Mouse (Mus musculus) heart, adult 2 months (tissue): ENCODE measurements around the gene Cbx7. TPM values are rescaled to one million over a fixed set of nuclear protein-coding genes. Genes with fewer than 3 reads are reported as not detected.
"Not testable (repeated sequence)": the region's sequence is repeated elsewhere in the genome, so short reads cannot be mapped to it uniquely, and the experiment has no call there.

Experiments
- DNase-seq, 2 experiments: peaks; one replicate each; pipeline ENCODE4 v3.0.0; 2021
- H3K27ac ChIP-seq: fragments of 200-600 bp; 2 replicates; pipeline ENCODE4 v1.8.1; 2022
- H3K27me3 ChIP-seq: fragments of 200-500 bp; 2 replicates; pipeline ENCODE4 v1.6.1; 2012; ENCODE audit warnings: mild to moderate bottlenecking, low read length, inconsistent platforms, mixed read lengths; ENCODE audit not compliant: control insufficient read depth, insufficient read depth
- H3K36me3 ChIP-seq: fragments of 200-500 bp; 2 replicates; pipeline ENCODE4 v1.6.1; 2012; ENCODE audit warnings: low read length, inconsistent platforms; ENCODE audit not compliant: control insufficient read depth, insufficient read depth
- H3K4me1 ChIP-seq: fragments of 200-500 bp; 2 replicates; pipeline ENCODE4 v1.6.1; 2011; ENCODE audit warnings: low read length; ENCODE audit not compliant: control insufficient read depth, insufficient read depth
- H3K4me3 ChIP-seq: fragments of 200-600 bp; 2 replicates; pipeline ENCODE4 v1.8.1; 2022
- H3K79me2 ChIP-seq: fragments of 200-500 bp; replicated peaks from 2 replicates; pipeline ENCODE4 v1.6.1; 2012; ENCODE audit warnings: mild to moderate bottlenecking, inconsistent platforms, low read length, moderate library complexity, mixed read lengths; ENCODE audit not compliant: control insufficient read depth, insufficient read depth
- H3K9ac ChIP-seq: fragments of 200-500 bp; 2 replicates; pipeline ENCODE4 v1.6.1; 2012; ENCODE audit warnings: low read depth, mild to moderate bottlenecking, control low read depth, inconsistent platforms, low read length, mixed read lengths
- CTCF ChIP-seq: fragments of 200-600 bp; IDR thresholded peaks from 2 replicates; pipeline ENCODE4 v1.8.1; 2022; ENCODE audit warnings: antibody characterized with exemption, mild to moderate bottlenecking, moderate library complexity
- EP300 ChIP-seq: fragments of 200-500 bp; IDR thresholded peaks from 2 replicates; pipeline ENCODE4 v1.6.1; 2011; ENCODE audit warnings: low read depth, low read length, control low read depth; ENCODE audit not compliant: insufficient read depth
- POLR2A ChIP-seq: fragments of 200-500 bp; IDR thresholded peaks from 2 replicates; pipeline ENCODE4 v1.6.1; 2011; ENCODE audit warnings: mild to moderate bottlenecking, low read depth, low read length, control low read depth; ENCODE audit not compliant: insufficient read depth
- WGBS: fragments of 180-500 bp; shearing (Covaris S2); methylation state at CpG from one replicate; pipeline ENCODE4 v1.1.7; 2018; 5-methylcytosine and 5-hydroxymethylcytosine counted together
- intact Hi-C: fragments of 180-260 bp; cut with DNase I; formaldehyde crosslinking; loops from one replicate; pipeline ENCODE4 v1.15.1; 2025
- polyA plus RNA-seq: library from polyadenylated mRNA; depleted of rRNA; stranded (reverse); fragments of >200 nt; gene quantifications from 2 replicates; pipeline ENCODE4 v1.2.3, GENCODE M21; 2012
- total RNA-seq, 2 experiments: library from RNA; stranded (reverse); gene quantifications; 2 replicates each; pipeline ENCODE4 v1.2.3; 2021

Gene Cbx7
- total and polyA plus RNA-seq, 3 experiments: 18.9 to 21.7 (median 21.4) TPM

- peak; percentile 86 to 92 for DNase-seq
- no peak overlapping the region for H3K9ac ChIP-seq
- no peak overlapping the region for H3K27ac ChIP-seq
- TF ChIP-seq CTCF (no peak; the same call in none of the 2 replicates), EP300 (peak; percentile 100), POLR2A (no peak)
- H3K36me3 ChIP-seq: no peaks in the 10 kb centered on the region
- H3K4me1 ChIP-seq: peaks cover 8% of the 10 kb centered on the region
- no peak overlapping the region for H3K4me3 ChIP-seq
- H3K79me2 ChIP-seq: no peaks in the 10 kb centered on the region
- WGBS: 7% methylated on average over 4 of the region's 4 CpGs
- H3K27me3 ChIP-seq: no peaks in the 10 kb centered on the region
- intact Hi-C loops: loop anchor here (1.0 to 10.0 kb wide), 3 partner anchors 134 to 309 kb away; partner anchors contain the start of gene Atf4
Observed at GRCm38 (mm10) chr15:79946022-79946421, 24.9 kb downstream of the Cbx7 start.

DNA sequence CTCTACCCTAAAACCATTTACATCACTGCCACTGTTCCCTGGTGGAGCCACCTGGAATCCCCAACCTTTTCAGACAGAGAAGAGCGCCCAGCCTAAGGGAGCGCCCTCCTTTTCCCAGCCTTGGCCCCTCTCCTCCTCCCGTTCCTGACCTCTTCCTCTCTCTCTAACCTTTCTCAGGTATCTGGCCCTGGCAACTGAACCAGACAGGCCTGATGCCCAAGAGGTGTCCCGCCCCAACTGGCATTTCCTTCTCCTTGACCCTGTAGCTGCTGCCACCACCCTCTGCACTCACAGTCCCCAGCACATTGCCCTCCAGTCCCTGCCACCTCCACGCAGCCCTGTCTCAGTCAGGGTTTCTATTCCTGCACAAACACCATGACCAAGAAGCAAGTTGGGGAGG, 26.0 kb downstream of the Cbx7 start:
- Histone ChIP-seq H3K27me3 (no peaks in the 10 kb centered on the region), H3K27ac (no peak overlapping the region), H3K36me3 (no peaks in the 10 kb centered on the region), H3K79me2 (no peaks in the 10 kb centered on the region), H3K4me1 (peaks cover 6% of the 10 kb centered on the region), H3K4me3 (no peak overlapping the region), H3K9ac (no peak overlapping the region)
- 78% methylated on average over 5 of the region's 5 CpGs for WGBS
- TF ChIP-seq EP300: no peak
- TF ChIP-seq CTCF: no peak
- no peak for TF ChIP-seq POLR2A
- intact Hi-C loops: loop anchor here (10.0 kb wide), 2 partner anchors 280 to 310 kb away; partner anchors contain the start of gene Atf4
- DNase-seq: no peak

DNA sequence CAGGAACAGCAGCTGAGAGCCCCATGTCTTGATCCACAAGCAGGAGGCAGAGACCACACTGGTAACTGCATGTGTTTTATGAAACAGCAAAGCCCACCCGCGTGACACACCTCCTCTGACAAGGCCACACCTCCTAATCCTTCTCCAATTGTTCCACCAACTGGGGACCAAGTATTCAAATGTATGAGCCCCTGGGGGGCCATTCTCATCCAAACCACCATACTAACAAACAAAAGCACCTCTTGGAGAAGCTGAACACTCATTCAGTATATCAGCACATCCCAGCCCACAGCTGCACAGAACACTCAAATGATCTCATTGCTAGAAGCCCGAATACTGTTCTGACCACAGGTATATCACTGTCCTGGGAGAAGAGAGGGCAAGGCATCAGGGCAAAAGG, 27.3 kb downstream of the Cbx7 start:
- H3K4me1 ChIP-seq: peaks cover 1% of the 10 kb centered on the region; the same call in 1 of the 2 replicates
- H3K4me3 ChIP-seq: no peak overlapping the region
- DNase-seq: no peak
- intact Hi-C loops: loop anchor here (10.0 kb wide), 2 partner anchors 281 to 311 kb away; partner anchors contain the start of gene Atf4
- no peak overlapping the region for H3K9ac ChIP-seq
- H3K27ac ChIP-seq: no peak overlapping the region
- WGBS: 86% methylated on average over 3 of the region's 3 CpGs
- H3K79me2 ChIP-seq: no peaks in the 10 kb centered on the region
- no peaks in the 10 kb centered on the region for H3K27me3 ChIP-seq
- no peak for TF ChIP-seq EP300
- H3K36me3 ChIP-seq: no peaks in the 10 kb centered on the region

- H3K9ac ChIP-seq: no peak overlapping the region
Observed at GRCm38 (mm10) chr15:79942541-79942940, 28.4 kb downstream of the Cbx7 start.

DNA sequence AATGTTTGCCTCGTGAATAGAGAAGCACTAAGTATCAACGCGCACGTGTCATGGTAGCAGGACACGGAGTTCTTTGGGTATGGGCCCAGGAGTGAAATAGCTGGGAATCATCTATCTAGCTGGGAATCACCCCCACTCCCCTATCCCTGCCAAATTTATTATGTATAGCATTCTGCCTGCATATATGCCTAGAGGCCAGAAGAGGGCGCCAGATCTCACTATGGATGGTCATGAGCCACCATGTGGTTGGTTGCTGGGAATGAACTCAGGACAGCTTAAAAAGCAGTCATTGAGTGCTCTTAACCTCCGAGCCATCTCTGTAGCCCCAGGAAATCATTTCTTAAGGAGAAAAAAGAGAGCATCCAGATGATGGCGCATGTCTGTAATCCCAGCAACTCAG, 30.0 kb downstream of the Cbx7 start:
- Histone ChIP-seq H3K9ac (no peak overlapping the region), H3K79me2 (no peaks in the 10 kb centered on the region), H3K27me3 (no peaks in the 10 kb centered on the region), H3K27ac (no peak overlapping the region), H3K4me1 (no peaks in the 10 kb centered on the region), H3K4me3 (no peak overlapping the region), H3K36me3 (no peaks in the 10 kb centered on the region)
- 16% methylated on average over 8 of the region's 8 CpGs for WGBS
- intact Hi-C loops: loop anchor here (10.0 kb wide), 2 partner anchors 284 to 314 kb away; partner anchors contain the start of gene Atf4
- 0 out of 2 replicates have a peak, but pooled peaks have one; percentile 67 for TF ChIP-seq EP300
- TF ChIP-seq POLR2A: no peak
- peak; percentile 94 for TF ChIP-seq CTCF
- DNase-seq: peak in 1 of 2 experiments; percentile 30

More at GRCm38 (mm10) chr15:79942541-79942940, 28.4 kb downstream of the Cbx7 start:
- WGBS: 88% methylated on average over 6 of the region's 6 CpGs
- TF ChIP-seq CTCF (no peak), POLR2A (no peak), EP300 (no peak)
- intact Hi-C loops: loop anchor here (10.0 kb wide), 2 partner anchors 282 to 312 kb away; partner anchors contain the start of gene Atf4
- no peak overlapping the region for H3K4me3 ChIP-seq
- H3K27me3 ChIP-seq: no peaks in the 10 kb centered on the region
- H3K36me3 ChIP-seq: no peaks in the 10 kb centered on the region
- H3K79me2 ChIP-seq: no peaks in the 10 kb centered on the region
- peaks cover 1% of the 10 kb centered on the region; the same call in 1 of the 2 replicates for H3K4me1 ChIP-seq
- no peak for DNase-seq
- no peak overlapping the region for H3K27ac ChIP-seq

DNA sequence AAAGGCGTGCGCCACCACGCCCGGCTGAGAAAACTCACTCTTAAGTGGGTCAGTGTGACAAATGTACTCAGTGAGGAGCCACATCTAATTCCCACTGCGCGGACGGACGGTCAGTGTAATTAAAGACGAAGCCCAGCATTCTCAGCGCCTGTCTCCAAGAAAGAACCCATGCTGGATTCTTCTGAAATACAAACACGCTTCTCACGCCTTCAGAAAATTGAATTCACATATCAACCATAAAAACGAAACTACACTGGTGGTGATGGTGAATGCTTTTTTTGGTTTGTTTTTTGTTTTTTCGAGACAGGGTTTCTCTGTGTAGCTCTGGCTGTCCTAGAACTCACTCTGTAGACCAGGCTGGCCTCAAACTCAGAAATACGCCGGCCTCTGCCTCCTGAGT, 31.0 kb downstream of the Cbx7 start:
- intact Hi-C loops: loop anchor here (10.0 kb wide), 2 partner anchors 285 to 315 kb away; partner anchors contain the start of gene Atf4
- TF ChIP-seq POLR2A (no peak), CTCF (no peak), EP300 (no peak)
- no peak overlapping the region for H3K4me3 ChIP-seq
- H3K79me2 ChIP-seq: no peaks in the 10 kb centered on the region
- no peak for DNase-seq
- no peak overlapping the region for H3K9ac ChIP-seq
- peaks cover 1% of the 10 kb centered on the region; the same call in 1 of the 2 replicates for H3K27me3 ChIP-seq
- H3K27ac ChIP-seq: no peak overlapping the region
- H3K36me3 ChIP-seq: no peaks in the 10 kb centered on the region
- H3K4me1 ChIP-seq: no peaks in the 10 kb centered on the region
- WGBS: 90% methylated on average over 16 of the region's 16 CpGs

DNA sequence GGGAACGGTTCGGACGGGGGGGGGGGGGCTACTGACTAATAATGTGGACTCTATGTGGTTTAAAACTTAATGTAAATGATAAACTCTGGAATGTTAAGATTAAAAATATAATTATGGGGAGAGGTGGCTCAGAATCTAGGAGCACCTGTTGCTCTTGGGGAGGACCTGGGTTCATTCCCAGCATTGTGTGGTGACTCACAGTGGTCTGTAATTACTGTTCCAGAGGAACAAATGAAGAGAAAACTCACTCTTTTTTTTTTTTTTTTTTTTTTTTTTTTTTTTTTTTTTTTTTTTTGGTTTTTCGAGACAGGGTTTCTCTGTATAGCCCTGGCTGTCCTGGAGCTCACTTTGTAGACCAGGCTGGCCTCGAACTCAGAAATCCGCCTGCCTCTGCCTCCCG, 31.4 kb downstream of the Cbx7 start:
- H3K36me3 ChIP-seq, H3K27me3 ChIP-seq, H3K79me2 ChIP-seq, intact Hi-C loops, H3K4me3 ChIP-seq, H3K4me1 ChIP-seq, H3K27ac ChIP-seq, H3K9ac ChIP-seq, DNase-seq: not testable (repeated sequence)
- WGBS: 79% methylated on average over 6 of the region's 7 CpGs
